Mouse (Mus musculus): ENCODE results near the gene Slc35f1. TPM values are rescaled to one million over a fixed set of nuclear protein-coding genes. Genes with fewer than 3 reads are reported as not detected.

Slc35f1 gene
- polyA plus RNA-seq, 1 experiment from 2014 or later, result 23.1 TPM

GRCm38 (mm10) chr10:52807808-52808207 is 117.5 kb downstream of the Slc35f1 start:
- ATAC-seq (ENCODE audit: low FRiP score, low read depth), result no peak
- Histone ChIP-seq H3K27me3 (replicated peaks) (no peaks in the 10 kb centered on the region), H3K36me3 (no peaks in the 10 kb centered on the region), H3K27ac (no peak overlapping the region), H3K9ac (no peak overlapping the region), H3K4me1 (no peaks in the 10 kb centered on the region), H3K4me3 (no peak overlapping the region), H3K4me2 (replicated peaks) (no peak overlapping the region), H3K9me3 (no peaks in the 10 kb centered on the region)
- WGBS, result 50% methylated on average over 2 of the region's 2 CpGs

- H3K9ac ChIP-seq, result no peak overlapping the region
- no peaks in the 10 kb centered on the region for H3K27me3 ChIP-seq (replicated peaks)
- 97% methylated on average over 4 of the region's 4 CpGs for WGBS
- H3K4me3 ChIP-seq, result no peak overlapping the region
- no peaks in the 10 kb centered on the region for H3K9me3 ChIP-seq
- H3K27ac ChIP-seq, result no peak overlapping the region
- ATAC-seq (ENCODE audit: low FRiP score, low read depth), result no peak
- H3K4me1 ChIP-seq, result no peaks in the 10 kb centered on the region
- no peaks in the 10 kb centered on the region for H3K36me3 ChIP-seq
- H3K4me2 ChIP-seq (replicated peaks), result no peak overlapping the region
Measured at GRCm38 (mm10) chr10:52812861-52813260, 122.5 kb downstream of the Slc35f1 start.

GRCm38 (mm10) chr10:52814358-52814757 is 124.0 kb downstream of the Slc35f1 start:
- WGBS, result 94% methylated on average over 5 of the region's 5 CpGs
- no peak overlapping the region for H3K27ac ChIP-seq
- no peak overlapping the region for H3K9ac ChIP-seq
- H3K4me1 ChIP-seq, result no peaks in the 10 kb centered on the region
- H3K4me3 ChIP-seq, result no peak overlapping the region
- no peaks in the 10 kb centered on the region for H3K9me3 ChIP-seq
- H3K36me3 ChIP-seq, result no peaks in the 10 kb centered on the region
- H3K27me3 ChIP-seq (replicated peaks), result no peaks in the 10 kb centered on the region
- H3K4me2 ChIP-seq (replicated peaks), result no peak overlapping the region
- no peak for ATAC-seq (ENCODE audit: low FRiP score, low read depth)

- Histone ChIP-seq H3K4me1 (no peaks in the 10 kb centered on the region), H3K9me3 (no peaks in the 10 kb centered on the region), H3K27me3 (replicated peaks) (no peaks in the 10 kb centered on the region), H3K27ac (no peak overlapping the region), H3K4me2 (replicated peaks) (no peak overlapping the region), H3K4me3 (no peak overlapping the region), H3K9ac (no peak overlapping the region), H3K36me3 (no peaks in the 10 kb centered on the region)
- 89% methylated on average over 1 of the region's 1 CpGs for WGBS
- no peak for ATAC-seq (ENCODE audit: low FRiP score, low read depth)
Measured at GRCm38 (mm10) chr10:52819661-52820060, 129.3 kb downstream of the Slc35f1 start.

DNA sequence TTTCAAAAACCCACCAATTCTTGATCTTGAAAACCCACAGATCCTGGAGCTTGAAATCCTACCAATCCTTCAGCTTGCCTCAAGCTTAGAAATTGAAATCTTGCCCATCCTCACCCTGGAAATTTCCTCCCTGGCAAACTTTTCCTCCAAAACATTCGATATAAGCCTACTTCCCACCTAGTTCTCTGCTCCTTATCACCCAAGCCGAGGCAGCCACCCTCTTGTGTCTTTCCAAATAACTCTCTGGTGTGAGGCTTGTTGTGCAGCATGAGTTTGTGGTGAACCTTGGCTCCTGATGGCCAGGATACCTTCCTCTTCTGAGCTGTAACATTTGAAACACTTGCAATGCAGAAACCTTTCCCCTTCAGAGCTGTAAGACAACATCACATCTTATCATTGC is 132.6 kb downstream of the Slc35f1 start:
- no peaks in the 10 kb centered on the region for H3K27me3 ChIP-seq (replicated peaks)
- H3K36me3 ChIP-seq, result no peaks in the 10 kb centered on the region
- no peaks in the 10 kb centered on the region for H3K4me1 ChIP-seq
- no peak overlapping the region for H3K9ac ChIP-seq
- no peak overlapping the region for H3K27ac ChIP-seq
- no peaks in the 10 kb centered on the region for H3K9me3 ChIP-seq
- WGBS, result 78% methylated on average over 2 of the region's 2 CpGs
- no peak for ATAC-seq (ENCODE audit: low FRiP score, low read depth)
- no peak overlapping the region for H3K4me3 ChIP-seq
- H3K4me2 ChIP-seq (replicated peaks), result no peak overlapping the region

- Histone ChIP-seq H3K9me3 (no peaks in the 10 kb centered on the region), H3K27me3 (replicated peaks) (no peaks in the 10 kb centered on the region), H3K36me3 (no peaks in the 10 kb centered on the region), H3K9ac (no peak overlapping the region), H3K4me3 (no peak overlapping the region), H3K27ac (no peak overlapping the region), H3K4me2 (replicated peaks) (no peak overlapping the region), H3K4me1 (no peaks in the 10 kb centered on the region)
- ATAC-seq (ENCODE audit: low FRiP score, low read depth), result no peak
- 89% methylated on average over 4 of the region's 4 CpGs for WGBS
Measured at GRCm38 (mm10) chr10:52825746-52826145, 135.4 kb downstream of the Slc35f1 start.

GRCm38 (mm10) chr10:52840819-52841218 is 150.5 kb downstream of the Slc35f1 start:
- Histone ChIP-seq H3K9me3 (no peaks in the 10 kb centered on the region), H3K9ac (no peak overlapping the region), H3K36me3 (no peaks in the 10 kb centered on the region), H3K4me3 (no peak overlapping the region), H3K4me1 (peaks cover 3% of the 10 kb centered on the region; the same call in 1 of the 2 replicates), H3K27me3 (replicated peaks) (no peaks in the 10 kb centered on the region), H3K4me2 (replicated peaks) (no peak overlapping the region), H3K27ac (no peak overlapping the region)
- 19% methylated on average over 2 of the region's 2 CpGs for WGBS
- ATAC-seq (ENCODE audit: low FRiP score, low read depth), result no peak

- H3K9me3 ChIP-seq, result no peaks in the 10 kb centered on the region
- no peak overlapping the region for H3K4me3 ChIP-seq
- H3K9ac ChIP-seq, result no peak overlapping the region
- no peaks in the 10 kb centered on the region for H3K36me3 ChIP-seq
- no peaks in the 10 kb centered on the region for H3K4me1 ChIP-seq
- no peak overlapping the region for H3K4me2 ChIP-seq (replicated peaks)
- H3K27ac ChIP-seq, result no peak overlapping the region
- no peak for ATAC-seq (ENCODE audit: low FRiP score, low read depth)
- H3K27me3 ChIP-seq (replicated peaks), result no peaks in the 10 kb centered on the region
Measured at GRCm38 (mm10) chr10:52851994-52852393, 161.7 kb downstream of the Slc35f1 start.

- no peaks in the 10 kb centered on the region for H3K27me3 ChIP-seq (replicated peaks)
- H3K4me1 ChIP-seq, result no peaks in the 10 kb centered on the region
Measured at GRCm38 (mm10) chr10:52860851-52861250, 170.5 kb downstream of the Slc35f1 start.

GRCm38 (mm10) chr10:52864936-52865335 is 174.6 kb downstream of the Slc35f1 start:
- WGBS, result 83% methylated on average over 5 of the region's 5 CpGs
- H3K4me1 ChIP-seq, result no peaks in the 10 kb centered on the region
- H3K4me3 ChIP-seq, result no peak overlapping the region
- H3K27ac ChIP-seq, result no peak overlapping the region
- no peaks in the 10 kb centered on the region for H3K36me3 ChIP-seq
- no peak for ATAC-seq (ENCODE audit: low FRiP score, low read depth)
- no peaks in the 10 kb centered on the region for H3K9me3 ChIP-seq
- no peak overlapping the region for H3K4me2 ChIP-seq (replicated peaks)
- no peaks in the 10 kb centered on the region for H3K27me3 ChIP-seq (replicated peaks)
- no peak overlapping the region for H3K9ac ChIP-seq

More at GRCm38 (mm10) chr10:52860851-52861250, 170.5 kb downstream of the Slc35f1 start:
- no peaks in the 10 kb centered on the region for H3K36me3 ChIP-seq
- no peak for ATAC-seq (ENCODE audit: low FRiP score, low read depth)
- no peak overlapping the region for H3K4me3 ChIP-seq
- no peak overlapping the region for H3K9ac ChIP-seq
- no peaks in the 10 kb centered on the region for H3K9me3 ChIP-seq
- no peak overlapping the region for H3K4me2 ChIP-seq (replicated peaks)
- WGBS, result 50% methylated on average over 2 of the region's 2 CpGs
- H3K27ac ChIP-seq, result no peak overlapping the region

DNA sequence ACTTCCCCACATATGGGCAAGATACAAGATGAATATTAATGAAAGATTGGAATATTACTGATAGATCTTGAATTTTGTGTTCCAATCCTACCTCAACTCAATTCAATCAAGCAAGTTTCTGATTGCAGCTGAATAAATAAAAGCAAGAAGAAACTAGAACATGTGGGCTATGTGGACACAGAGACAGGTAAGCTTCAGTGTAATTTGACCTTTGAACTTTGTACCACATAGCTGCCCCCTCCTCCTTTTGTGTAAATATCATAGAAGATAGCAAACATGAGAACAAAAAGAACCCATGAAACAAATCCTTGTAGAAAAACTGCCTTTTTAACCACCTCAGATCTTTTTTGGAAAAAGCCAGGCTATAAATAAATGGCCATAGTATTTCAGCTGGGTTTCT is 180.8 kb downstream of the Slc35f1 start:
- H3K36me3 ChIP-seq, result no peaks in the 10 kb centered on the region
- ATAC-seq (ENCODE audit: low FRiP score, low read depth), result no peak
- H3K9ac ChIP-seq, result no peak overlapping the region
- H3K9me3 ChIP-seq, result no peaks in the 10 kb centered on the region
- H3K4me2 ChIP-seq (replicated peaks), result no peak overlapping the region
- H3K4me3 ChIP-seq, result no peak overlapping the region
- H3K4me1 ChIP-seq, result peaks cover 7% of the 10 kb centered on the region
- H3K27ac ChIP-seq, result no peak overlapping the region
- no peaks in the 10 kb centered on the region for H3K27me3 ChIP-seq (replicated peaks)

DNA sequence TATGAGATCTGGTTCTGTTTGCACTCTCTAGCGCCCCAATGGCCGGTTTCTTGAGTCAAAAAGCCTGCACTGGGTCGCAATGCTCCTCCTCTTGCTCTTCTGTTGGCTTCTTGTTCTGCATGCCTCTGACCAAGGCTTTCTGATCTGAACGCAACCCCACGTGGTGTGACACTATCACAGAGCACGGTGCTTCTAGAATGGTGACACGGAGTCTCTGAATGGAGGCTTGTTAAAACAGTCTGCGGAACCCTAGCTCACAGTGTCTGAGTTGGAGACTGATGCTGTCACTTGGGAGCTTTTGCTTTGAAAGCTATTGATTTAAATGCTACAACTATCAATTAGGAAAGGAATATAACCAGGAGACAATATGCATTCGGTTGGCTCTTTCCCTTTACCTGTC is 183.8 kb downstream of the Slc35f1 start:
- WGBS, result 64% methylated on average over 9 of the region's 9 CpGs
- H3K27me3 ChIP-seq (replicated peaks), result no peaks in the 10 kb centered on the region
- H3K4me1 ChIP-seq, result peaks cover 20% of the 10 kb centered on the region
- no peak overlapping the region for H3K4me3 ChIP-seq
- no peaks in the 10 kb centered on the region for H3K9me3 ChIP-seq
- H3K4me2 ChIP-seq (replicated peaks), result no peak overlapping the region
- no peak overlapping the region for H3K9ac ChIP-seq
- no peak overlapping the region for H3K27ac ChIP-seq
- no peaks in the 10 kb centered on the region for H3K36me3 ChIP-seq
- no peak for ATAC-seq (ENCODE audit: low FRiP score, low read depth)

- Histone ChIP-seq H3K27me3 (replicated peaks) (no peaks in the 10 kb centered on the region), H3K4me3 (no peak overlapping the region), H3K27ac (no peak overlapping the region), H3K36me3 (no peaks in the 10 kb centered on the region), H3K9me3 (no peaks in the 10 kb centered on the region), H3K4me2 (replicated peaks) (no peak overlapping the region), H3K9ac (no peak overlapping the region), H3K4me1 (peaks cover 20% of the 10 kb centered on the region)
- ATAC-seq (ENCODE audit: low FRiP score, low read depth), result no peak
Measured at GRCm38 (mm10) chr10:52874712-52875111, 184.4 kb downstream of the Slc35f1 start.
